Mouse (Mus musculus): ENCODE measurements around the gene Efnb2.

The Efnb2 gene
- long read RNA-seq, experiment 1, partial matches to known transcripts = 0 of 1 reads
- long read RNA-seq, experiment 1, other reads (novel, unspliced or antisense) = 1 of 1 reads
- long read RNA-seq, experiment 2 = 0 reads

DNA sequence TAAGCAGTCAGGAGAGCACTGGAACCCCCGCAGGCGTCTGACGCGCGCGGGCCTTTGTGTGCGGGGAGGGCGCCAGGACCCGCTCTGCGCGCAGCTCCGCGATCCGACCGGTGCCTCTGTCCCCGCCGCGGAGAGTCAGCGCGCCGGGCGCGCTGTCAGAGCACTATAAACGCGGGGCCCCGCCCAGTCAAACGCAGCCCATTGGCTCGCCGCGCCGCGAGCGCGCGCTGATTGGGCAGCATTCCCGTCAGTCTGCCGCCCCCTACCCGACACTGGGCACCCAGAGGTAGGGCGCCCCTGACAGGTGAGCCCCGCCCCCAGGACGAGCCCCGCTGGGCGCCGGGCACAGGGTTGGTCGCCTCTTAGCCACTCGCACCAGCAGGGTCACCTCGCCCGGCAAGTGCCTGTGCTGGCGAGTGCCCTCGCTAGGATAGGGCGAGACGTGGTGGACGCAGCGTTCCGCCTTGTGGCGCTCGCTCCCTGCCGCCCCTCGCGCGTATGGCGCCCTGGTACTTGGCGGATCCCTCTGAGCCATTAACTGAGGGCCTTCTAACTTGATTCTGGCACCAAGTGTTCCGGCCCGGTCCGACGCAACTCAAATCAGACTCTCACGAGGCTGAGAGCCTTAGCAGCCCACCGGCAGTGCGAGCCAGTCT is at the start of gene Efnb2:
Gene Efnb2 (minus strand): TSS at position 140 of the 656 bp plus-strand sequence.
- intact Hi-C loops (cut with DNase I) = loop anchor here (5.0 kb wide), 2 partner anchors 439 to 516 kb away; no protein-coding TSS in a partner anchor

GRCm38 (mm10) chr8:8704813-8705212 is 43.8 kb upstream of the Efnb2 start:
- intact Hi-C loops (cut with DNase I) = no loop called here

DNA sequence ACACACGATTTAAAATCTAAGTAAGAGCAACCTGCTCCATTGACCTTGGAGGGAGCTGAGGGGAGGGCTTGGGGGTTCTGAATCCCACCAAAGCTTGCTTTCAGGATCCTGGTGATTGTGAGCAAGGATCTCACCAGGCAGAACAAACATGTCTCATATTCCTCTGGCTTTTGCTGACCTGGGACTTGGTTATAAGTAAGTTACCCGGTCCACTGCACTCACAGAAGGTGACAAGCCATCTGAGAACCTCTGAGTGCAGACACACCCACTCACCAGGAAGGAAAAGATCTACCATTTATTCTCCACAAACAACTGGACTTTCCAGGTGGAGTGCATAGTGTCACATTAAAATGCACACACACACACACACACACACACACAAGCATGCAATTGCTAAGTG is 42.6 kb upstream of the Efnb2 start:
- intact Hi-C loops (cut with DNase I) = no loop called here

- intact Hi-C loops (cut with DNase I) = no loop called here
Measured at GRCm38 (mm10) chr8:8700821-8701220, 39.8 kb upstream of the Efnb2 start.

- intact Hi-C loops (cut with DNase I) = no loop called here
Measured at GRCm38 (mm10) chr8:8700229-8700628, 39.2 kb upstream of the Efnb2 start.

- intact Hi-C loops (cut with DNase I) = no loop called here
Measured at GRCm38 (mm10) chr8:8690146-8691092, 29.4 kb upstream of the Efnb2 start, which contains the start of gene Arglu1. Arglu1 (minus strand) TSS chr8:8690521.

DNA sequence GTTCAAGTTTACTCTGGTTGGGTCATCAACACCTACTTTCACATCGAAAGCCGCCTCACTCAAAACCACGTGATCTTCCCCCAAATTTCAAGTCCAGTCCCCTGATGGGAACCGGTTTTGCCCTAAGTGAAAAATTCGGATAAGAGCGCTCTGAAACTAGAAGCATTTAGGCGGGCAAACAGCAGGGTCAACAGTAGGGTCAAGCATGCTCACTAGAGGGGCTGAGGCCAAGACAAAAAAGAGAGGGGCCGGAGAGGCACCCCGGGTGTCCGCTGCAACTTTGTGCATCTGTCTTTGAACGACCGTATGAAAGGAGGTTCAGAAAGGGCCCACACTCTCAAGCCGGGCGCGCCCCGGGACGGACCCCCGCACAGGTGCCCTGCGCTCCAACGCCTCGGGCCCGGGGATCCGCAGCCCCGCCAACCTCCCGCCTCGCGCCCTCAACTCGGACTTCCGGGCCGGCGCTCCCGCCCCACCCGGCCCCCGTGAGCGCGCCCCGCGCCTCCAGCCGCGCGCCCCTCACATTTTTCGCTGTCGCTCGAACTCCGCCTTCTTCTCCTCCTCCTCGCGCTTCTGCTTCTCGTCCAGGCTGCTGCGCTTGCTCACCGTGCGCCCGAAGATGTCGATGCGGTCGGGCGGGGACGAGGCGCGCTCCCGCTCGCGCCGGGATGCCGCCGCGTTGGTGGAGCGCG is 28.6 kb upstream of the Efnb2 start:
- intact Hi-C loops (cut with DNase I) = no loop called here

DNA sequence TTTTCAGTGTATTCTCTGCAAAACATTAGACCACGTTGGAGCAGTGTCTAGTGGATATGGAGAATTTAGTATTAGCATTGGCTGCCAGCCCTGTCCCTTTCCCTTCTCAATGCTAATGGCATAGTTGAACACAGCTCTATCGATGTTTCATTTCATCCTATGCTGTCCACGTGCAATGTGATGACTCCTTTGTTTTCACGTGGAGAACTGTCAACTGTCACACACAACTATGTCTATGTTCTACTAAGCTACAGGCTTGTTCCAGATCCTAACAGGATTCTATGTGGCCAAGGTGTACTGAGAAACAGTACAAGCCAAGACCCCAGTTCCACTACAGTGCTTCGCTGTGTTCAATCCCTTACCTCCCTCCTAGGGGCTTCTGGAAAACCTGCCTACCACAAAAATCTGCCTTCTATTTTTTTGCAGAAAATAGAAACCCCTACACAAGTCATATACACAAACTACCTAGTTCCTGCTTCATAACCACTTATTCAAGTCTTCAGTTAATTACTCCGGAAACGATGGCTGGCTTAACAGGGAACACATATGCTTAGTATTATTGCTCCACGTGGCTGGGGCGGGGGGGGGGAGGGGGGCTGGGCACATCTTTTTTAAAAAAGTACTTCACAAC is 27.9 kb upstream of the Efnb2 start:
- intact Hi-C loops (cut with DNase I) = no loop called here

- intact Hi-C loops (cut with DNase I) = no loop called here
Measured at GRCm38 (mm10) chr8:8685517-8685916, 24.5 kb upstream of the Efnb2 start.

- intact Hi-C loops (cut with DNase I) = no loop called here
Measured at GRCm38 (mm10) chr8:8682697-8683096, 21.7 kb upstream of the Efnb2 start.

DNA sequence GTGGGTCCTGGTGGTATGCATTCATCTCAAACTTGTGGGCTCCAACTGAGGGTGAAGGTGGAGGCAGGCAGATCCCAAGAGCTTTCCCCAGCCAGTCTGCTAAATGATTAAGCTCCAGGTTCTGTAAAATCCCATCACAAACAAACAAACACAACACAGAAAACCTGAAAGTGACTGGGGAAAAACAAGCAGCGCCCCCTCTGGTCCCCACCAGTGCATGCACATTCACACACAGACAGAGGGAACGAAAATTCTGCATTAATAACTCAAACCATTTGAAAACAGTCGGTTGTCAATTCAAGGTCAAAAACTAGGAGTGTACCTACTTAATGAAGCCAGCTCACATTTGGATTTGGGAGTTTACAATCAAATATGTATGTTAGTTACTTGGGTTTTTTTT is 17.2 kb upstream of the Efnb2 start:
- intact Hi-C loops (cut with DNase I) = no loop called here

- intact Hi-C loops (cut with DNase I) = no loop called here
Measured at GRCm38 (mm10) chr8:8674864-8675263, 13.8 kb upstream of the Efnb2 start.

DNA sequence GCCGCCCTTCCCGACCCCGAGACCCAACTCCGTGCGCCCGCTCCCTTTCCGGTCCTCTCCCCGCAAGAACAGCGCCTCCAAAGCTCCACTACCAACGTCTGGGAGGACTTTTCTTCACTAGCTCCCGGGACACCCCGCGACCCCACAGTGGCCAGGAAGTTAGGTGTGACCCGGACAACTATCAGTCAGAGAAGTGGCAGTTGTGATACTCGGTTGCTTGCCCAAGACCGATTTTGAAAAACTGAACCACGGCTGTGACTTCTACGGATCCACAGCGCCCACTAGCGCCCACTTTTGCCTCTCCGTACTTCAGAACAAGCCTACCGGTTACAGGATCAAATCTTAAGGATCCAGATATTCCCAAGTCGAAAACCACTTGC is 707 bp upstream of the Efnb2 start:
- intact Hi-C loops (cut with DNase I) = loop anchor here (5.0 kb wide), 2 partner anchors 439 to 516 kb away; no protein-coding TSS in a partner anchor

DNA sequence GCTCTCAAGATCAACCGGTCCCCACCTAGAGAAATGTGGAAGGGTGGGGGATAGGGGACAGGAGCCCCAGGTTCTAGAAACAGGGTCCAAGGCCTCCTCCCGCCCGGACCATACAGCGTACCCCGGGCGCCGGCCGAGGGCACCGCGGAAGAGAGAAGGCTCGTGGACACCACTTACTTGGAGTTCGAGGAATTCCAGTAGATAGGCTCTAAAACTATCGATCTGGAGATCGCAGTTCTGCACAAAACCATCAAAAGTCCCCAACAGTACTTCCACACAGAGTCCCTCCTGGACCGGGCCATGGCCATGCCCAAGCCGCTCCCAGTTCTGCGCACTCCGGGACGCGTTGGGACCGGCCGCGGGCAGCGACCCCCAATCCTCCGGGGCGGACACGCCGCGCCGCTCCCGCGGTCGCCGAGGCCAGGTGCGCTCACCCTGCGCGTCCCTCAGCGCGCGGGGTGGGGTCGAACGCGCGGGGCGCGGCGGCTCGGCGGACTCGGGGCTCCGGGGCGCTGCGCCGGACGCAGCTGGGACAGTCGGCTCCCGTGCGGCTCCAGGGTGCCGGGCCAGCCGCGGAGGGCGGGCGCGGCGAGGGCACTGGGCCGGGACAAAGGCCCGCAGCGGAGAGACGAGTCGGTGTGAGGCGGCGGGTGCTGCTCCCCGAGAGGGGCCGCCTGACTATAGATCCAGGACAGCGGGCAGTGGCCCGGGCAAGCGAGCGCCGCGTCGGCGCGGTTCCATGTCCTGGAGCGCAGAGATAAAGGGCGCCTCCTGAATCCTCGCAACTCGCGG is 539 bp downstream of the Efnb2 start:
- intact Hi-C loops (cut with DNase I) = loop anchor here (5.0 kb wide), 2 partner anchors 438 to 517 kb away; no protein-coding TSS in a partner anchor

DNA sequence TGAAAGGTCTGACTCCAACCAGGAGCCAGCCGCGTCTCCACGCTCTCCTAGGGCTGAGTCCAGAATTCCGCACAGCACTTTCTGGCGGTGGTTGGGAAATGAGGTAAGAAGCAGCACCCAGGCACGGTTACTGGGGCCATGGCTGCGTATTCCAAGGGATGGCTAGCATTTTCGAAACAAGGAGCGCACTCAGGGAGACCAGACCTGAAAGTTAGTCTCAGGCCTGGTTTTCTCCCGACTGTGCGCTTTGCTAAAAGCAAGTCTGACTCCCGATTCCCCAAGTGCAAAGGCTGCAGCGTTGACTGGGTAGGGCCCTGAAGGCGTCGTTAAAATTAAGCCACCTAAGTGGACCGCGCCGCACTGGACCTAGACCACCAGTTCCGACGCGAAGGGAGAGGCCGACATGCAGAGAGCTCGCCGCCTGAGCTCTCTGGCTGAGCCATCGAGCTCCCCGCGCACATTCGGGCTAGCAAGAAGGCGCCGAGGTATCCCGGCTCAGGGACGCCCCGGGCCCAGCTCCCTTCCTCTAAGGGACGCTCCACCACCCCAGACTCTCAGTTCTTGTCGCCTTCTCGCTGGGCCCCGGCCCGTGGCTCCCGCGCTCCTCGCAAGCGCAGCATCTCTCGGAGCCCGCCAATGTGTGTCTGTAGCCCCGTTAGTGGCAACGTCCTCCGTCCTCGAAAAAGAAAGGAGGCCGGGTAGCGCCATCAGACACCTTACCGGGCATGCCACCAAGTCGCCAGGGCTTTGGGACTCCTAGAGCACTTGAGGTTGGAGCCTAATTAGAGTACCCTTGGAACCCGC is 1.3 kb downstream of the Efnb2 start:
- intact Hi-C loops (cut with DNase I) = loop anchor here (5.0 kb wide), 2 partner anchors 437 to 518 kb away; no protein-coding TSS in a partner anchor

- intact Hi-C loops (cut with DNase I) = no loop called here
Measured at GRCm38 (mm10) chr8:8658426-8659224, 2.4 kb downstream of the Efnb2 start.

GRCm38 (mm10) chr8:8657692-8658355 is 3.2 kb downstream of the Efnb2 start:
- intact Hi-C loops (cut with DNase I) = loop anchor here (2.0 kb wide), 1 partner anchor 335 kb away; no protein-coding TSS in a partner anchor

All from adrenal gland (tissue).